Mouse (Mus musculus): Measurements from ENCODE around the gene Ecm2.

DNA sequence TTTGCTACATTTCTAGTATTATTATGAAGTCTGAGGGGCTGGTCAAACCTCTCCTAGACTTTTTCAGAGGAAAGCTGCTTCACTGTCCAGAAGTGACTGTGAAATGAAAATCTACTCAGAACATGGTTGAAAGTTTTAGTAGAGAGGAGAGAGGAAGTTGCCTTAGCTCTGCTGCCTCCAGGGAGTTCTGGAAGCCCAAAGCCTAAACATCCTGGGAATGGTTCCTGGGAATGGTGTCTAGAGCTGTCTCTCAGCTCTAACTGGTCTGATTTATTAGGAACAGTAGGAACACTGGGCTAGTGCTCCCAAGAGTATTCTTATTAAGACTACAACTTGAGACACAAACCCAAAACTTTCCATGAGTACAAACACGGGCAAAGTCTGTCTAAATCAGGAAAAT lies 41.9 kb downstream of the Ecm2 start:
- TF ChIP-seq CTCF (IDR thresholded peaks at IDR 0.05; ENCODE audit: borderline replicate concordance, insufficient read depth, low read length), result no peak
- TF ChIP-seq POLR2A (IDR thresholded peaks at IDR 0.05; ENCODE audit: low read depth, low read length), result no peak

All from embryonic fibroblast, embryonic 13.5 days (primary cell).